Mouse (Mus musculus) lung, postnatal 4 days (tissue): Measurements from ENCODE around the gene Gpx7.
"Not testable (repeated sequence)": the region's sequence is repeated elsewhere in the genome, so short reads cannot be mapped to it uniquely, and the experiment has no call there.

Experiments used
- DNase-seq, 2 experiments: peaks; one replicate each; pipeline ENCODE4 v3.0.0; 2021

Gpx7 gene

GRCm38 (mm10) chr4:108388741-108389140 lies 18.0 kb downstream of the Gpx7 start:
- DNase-seq = no peak

GRCm38 (mm10) chr4:108387681-108388253 lies 19.0 kb downstream of the Gpx7 start:
- peak; percentile 83 to 88 for DNase-seq

DNA sequence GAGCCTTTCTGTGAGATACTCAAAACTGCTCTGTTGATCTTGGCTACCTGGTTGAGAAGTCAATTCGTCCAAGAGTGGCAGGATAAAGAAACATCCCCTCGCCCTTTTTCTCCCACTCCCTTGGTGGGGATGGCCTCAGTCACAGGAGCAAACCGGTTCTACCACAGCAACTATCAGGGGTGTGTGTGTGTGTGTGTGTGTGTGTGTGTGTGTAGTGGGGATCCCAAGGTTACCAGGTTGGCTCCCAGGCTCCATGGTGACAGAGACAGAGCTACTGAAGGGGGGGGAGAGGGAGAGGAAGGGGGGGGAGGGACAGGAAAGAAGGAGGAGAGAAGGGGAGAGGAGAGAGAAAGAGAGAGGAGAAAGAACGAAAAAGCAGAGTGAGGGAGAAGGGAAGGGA lies 19.7 kb downstream of the Gpx7 start:
- no peak for DNase-seq

- DNase-seq = no peak
These were observed 20.7 kb downstream of the Gpx7 start for GRCm38 (mm10) chr4:108386087-108386486.

DNA sequence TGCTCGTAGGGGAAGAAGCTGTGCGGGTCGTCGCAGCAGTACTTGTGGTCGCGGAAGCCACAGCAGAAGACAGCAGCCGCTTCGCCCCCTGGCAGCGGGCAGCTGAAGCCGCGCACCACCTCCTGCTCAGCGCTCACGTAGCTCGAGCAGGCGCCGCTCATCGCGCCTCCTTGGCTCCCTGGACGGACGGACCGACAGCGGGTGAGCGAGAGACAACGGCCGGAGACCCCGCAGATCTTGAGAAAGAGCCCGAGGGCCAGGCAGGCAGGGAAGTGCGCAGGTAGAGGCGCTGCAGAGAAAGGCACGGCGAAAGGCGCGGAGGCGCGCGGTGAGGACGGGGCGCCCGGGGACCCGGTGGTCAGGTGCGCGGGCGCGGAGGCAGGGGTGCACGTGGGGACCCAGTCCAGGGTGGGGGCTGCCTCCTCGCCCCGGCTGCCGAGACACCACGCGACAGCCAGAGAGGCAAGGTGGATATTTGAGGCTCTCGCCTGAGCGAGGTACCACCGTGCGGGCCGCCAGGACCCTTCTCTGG lies 23.5 kb downstream of the Gpx7 start, which contains the start of gene Shisal2a:
Gene Shisal2a, minus strand, starts transcription at position 167 of the 532 bp plus-strand sequence.
- DNase-seq = peak; percentile 10 to 27

DNA sequence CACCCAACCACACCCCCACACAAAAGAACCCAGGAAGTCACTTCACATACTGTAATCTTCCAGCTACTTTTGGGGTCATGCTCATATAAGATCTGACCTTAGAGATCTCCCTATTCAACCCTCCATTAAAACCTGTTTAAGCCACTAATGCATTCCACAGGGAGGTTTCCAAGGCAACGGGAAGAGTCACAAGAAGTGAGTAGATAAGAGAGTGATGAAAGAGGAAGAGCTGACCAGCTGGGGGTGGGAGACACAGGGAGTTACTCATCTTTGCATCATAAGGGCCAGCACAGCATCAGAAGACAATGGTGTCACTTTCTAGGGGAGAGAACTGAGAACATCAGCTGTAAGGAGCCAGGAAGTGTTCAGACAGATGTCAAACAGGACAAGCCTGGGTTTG lies 26.6 kb downstream of the Gpx7 start:
- no peak for DNase-seq

DNA sequence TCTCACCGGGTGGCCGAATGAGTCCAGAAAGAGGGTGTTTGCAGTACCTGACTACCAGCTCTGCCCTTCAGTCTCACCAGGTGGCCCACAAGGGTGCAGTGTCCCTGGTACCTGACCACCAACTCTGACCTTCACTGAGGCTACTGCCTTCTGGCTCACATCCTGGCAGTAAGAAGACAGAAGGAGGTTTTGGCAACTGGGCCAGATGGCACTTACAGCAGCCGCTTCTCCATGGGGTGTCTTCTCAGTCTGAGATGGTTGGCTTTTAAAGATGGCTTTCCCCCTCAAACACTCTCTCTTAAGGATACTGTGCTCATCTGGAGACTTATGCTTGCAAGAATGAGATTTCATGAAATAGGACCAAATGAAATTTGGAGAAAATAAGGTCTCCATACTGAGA lies 27.3 kb downstream of the Gpx7 start:
- no peak for DNase-seq

- DNase-seq = no peak
These were observed 34.6 kb downstream of the Gpx7 start for GRCm38 (mm10) chr4:108372166-108372565.

DNA sequence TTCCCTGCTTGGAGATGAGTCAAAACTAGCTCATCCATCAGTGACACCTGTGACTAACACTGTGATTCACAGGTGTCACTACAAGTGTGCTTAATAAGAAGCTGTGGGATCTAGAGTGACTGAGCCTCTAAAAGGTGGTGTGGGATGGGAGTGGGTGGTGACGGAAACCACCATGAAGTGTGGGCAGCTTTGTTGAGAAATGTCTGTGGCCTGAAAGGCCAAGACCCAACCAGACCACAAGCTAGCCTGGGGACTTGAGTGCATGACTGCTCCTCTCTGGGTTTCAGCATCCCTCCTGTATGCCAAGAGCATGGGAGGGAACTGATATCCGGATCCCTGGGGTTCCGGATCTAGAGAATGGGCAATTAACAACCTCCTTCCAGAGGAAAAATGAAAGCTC lies 35.3 kb downstream of the Gpx7 start:
- DNase-seq = no peak

DNA sequence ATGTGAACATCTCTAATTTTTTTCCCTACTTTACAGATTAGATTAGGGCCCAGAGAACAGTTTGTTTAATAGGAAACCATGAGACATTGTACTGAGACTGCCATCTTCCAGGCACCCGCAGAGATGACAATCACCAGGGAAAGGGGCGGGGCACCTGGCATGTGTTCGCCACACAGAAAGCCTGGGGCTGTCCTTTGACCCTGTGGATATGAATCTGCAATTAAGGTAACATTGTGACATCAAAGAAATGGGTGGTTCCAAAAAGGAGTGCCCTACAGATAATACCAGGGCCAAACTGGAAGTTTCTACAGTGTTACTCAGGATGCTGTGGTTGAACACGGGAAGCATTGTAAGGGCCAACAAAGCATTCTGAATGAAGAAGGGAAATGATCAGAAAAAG lies 36.4 kb downstream of the Gpx7 start:
- DNase-seq = no peak

GRCm38 (mm10) chr4:108369254-108369653 lies 37.5 kb downstream of the Gpx7 start:
- no peak for DNase-seq

- no peak for DNase-seq
These were observed 42.7 kb downstream of the Gpx7 start for GRCm38 (mm10) chr4:108364111-108364476.

DNA sequence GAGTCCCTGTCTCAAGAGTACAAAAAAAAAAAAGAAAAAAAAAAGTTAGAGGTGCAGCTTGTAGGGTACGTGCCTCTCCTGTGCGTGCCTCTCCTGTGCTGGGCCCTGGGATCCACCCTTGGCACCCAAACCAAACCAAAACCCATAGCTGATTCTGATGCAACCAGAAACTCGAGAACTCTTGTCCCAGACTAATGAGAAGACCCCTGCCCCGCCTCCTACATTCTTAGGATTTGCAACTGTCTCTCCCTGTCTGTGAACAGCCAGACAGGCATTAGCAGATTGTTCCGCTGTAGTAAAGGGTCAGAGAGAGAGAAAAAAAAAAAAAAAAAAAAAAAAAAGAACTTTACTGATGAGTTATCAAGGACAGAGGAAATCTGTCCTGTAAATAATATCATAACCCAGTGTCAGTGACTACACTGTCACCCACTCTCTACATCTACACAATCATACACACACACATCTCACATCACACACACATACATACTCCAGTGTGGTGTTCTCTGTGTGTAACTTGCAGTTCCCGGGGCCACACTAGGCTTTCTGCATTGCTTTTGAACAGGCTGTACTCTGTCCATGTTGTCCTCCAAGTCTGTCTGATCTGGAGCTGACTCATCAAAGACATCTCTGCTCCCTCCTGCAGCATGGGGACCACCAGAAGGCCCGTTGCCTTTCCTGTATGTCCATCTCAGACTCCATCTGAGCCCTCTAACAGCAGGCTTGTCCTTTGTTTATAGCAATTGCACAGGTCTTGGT lies 43.2 kb downstream of the Gpx7 start:
- peak in 1 of 2 experiments; percentile 55 for DNase-seq

GRCm38 (mm10) chr4:108362321-108363261 lies 44.2 kb downstream of the Gpx7 start:
- no peak for DNase-seq

- DNase-seq = peak; percentile 58 to 67
These were observed 46.4 kb downstream of the Gpx7 start for GRCm38 (mm10) chr4:108360136-108361055.

- no peak for DNase-seq
These were observed 48.3 kb downstream of the Gpx7 start for GRCm38 (mm10) chr4:108358498-108358897.

DNA sequence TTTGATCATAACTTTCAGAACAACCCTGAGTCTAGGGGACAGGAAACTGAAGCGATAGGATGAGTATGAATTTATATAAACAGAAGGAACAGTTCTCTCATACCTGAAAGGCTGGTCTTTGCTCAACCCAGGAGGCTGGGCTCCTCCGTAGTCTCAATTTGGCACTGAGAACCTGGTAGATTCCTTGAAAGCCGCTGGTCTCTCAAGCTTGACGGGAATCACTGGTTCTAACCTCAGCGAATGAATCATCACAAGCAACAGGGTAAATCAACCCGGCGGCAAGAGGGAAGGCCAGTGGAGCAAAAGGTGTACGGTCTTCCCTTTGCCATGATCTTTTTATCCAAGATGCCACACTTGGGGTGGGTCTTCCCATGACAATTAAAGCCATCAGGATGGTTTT lies 49.3 kb downstream of the Gpx7 start:
- DNase-seq = no peak

DNA sequence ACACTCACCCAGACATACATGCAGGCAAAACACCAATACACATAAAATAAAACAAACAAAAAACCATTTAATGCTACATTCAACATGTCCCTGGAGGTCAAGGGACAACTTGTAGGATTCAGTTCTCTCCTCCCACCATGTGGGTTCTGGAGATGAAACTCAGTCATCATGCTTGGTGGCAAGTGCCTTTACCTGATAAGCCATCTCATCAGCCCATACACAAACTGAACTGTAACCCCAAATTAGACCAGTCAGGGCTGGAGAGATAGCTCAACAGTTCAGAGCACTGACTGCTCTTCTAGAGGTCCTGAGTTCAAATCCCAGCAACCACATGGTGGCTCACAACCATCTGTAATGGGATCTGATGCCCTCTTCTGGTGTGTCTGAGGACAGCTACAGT lies 53.2 kb downstream of the Gpx7 start:
- not testable (repeated sequence) for DNase-seq

DNA sequence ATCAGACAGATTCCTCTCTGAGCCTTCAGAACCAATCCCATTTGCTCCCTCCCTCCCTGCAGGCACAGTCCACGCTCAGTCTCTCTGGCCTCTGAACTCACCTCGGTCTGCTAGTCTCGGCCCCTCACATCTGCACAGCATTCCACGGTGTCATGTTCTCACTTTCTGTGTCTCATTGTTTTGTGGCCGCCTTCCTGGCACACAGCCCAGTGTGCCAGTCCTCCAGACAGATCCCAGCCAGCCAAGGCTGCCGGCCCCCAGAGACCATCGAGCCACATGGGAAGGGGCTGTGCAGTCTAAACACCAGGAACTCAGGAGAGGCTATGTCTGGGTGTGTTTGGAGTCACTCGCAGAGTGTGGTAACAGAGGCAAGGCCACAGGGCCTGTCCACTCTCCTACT lies 55.9 kb downstream of the Gpx7 start:
- DNase-seq = peak; percentile 54 to 68
